Mouse (Mus musculus): ENCODE data around the gene Gm47996. TPM values are rescaled to one million over a fixed set of nuclear protein-coding genes. Genes with fewer than 3 reads are reported as not detected.
A peak's percentile ranks its signal among the peaks of the same experiment; 100 is the strongest.

The Gm47996 gene
- total RNA-seq, 2 experiments from 2014 or later = not detected

DNA sequence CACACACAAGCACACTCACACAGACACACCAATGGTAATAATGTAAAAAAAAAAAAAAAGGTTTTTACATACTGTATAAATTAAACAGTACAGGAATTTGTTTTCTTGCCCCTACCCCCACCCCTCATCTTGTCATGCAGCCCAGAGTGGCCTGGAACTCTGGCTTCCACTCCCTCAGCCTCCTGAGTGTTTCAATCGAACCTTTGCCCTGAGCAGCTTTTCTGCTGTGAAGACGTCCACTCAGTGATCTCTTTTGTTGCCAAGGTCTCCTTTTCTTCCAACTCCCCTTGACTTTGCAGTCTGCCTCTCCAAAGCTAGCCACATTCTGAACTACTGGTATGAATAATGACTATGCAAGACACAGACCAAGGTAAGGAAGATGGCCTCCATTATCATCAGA is 35.9 kb downstream of the Gm47996 start:
- no peak for DNase-seq

DNA sequence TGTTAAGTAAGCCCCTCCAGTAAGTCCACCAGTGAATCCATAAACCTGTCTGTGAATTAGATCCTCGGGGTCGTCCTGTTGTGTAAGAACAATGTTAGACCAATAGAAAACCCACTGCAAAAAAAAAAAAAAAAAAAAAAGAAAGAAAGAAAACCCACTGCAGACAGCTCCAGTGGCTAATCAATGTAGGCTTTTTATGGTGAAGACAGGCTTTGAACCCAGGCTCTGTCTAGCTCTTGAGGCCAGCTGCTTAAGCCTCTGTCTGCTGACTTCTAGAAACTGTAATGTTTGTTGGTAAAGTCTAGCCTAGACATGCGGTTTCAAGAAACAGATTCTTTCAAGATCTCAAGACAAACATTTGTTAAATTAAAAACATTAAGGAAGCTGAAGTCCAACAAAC is 40.2 kb downstream of the Gm47996 start:
- DNase-seq = no peak

DNA sequence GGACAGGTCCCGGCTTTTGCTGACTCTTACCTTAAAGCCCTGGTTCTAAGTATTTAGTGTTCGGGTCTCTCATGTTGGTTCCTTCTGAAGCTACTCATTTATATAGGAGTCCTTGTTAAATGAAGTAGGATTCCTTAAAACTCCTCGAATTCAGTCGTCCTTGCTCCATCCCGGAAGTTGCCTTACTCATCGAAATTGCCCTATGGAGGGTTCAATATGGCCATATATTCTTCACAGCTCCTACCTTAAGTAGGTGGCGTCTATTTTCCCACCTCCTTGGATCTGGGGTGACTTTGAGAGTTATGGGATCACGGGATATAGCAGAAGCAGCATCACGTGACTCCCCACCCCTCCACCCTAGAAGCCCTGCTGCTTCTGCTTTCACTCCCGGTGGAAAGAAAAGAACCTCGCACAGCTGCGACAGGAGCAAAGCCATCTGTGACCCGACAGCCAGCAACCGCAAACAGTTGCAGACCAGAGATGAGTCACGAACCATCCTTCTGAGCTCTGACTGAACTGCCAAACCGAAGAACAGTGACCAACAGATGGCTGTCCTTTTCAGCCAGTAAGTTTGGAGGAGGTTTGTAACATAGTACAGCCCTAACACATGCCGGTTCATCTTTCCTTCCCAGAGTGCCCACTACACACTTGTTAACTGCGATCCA is 40.7 kb downstream of the Gm47996 start:
- peak; percentile 54 for DNase-seq

DNA sequence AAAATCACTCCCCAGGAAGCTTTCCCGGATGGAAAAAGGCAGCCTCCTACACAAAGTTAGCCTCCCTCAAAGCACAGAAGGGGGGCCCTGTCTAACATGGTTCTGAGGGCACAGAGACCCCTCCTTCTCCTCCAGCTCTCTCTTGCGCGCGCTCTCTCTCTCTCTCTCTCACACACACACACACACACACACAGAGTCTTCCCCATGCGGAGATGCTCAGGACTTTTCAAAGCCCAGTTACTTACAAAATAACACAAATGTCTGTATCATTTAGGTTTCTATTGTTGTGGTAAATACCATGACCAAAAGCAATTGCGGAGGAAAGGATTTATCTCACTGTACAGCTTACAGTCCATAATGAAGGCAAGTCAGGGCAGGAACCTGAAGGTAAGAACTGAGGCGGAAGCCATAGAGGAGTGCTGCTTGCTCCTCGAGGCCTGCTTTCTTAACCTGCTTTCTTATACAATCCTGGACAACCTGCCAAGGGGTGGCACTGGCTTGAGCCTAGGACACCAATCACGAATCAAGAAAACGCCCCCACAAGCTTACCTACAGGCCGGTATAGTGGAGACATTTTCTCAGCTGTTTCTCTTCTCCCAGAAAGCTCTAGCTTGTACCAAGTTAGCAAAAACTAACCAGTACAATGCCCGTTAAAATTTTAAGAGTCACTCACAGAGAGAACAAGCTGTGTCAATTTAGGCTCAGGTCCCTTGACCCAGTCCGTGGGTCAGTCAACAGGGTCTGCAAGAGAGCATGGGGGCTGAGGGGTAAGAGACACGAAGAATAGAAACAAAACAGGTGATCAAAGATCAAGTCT is 41.5 kb downstream of the Gm47996 start:
- no peak for DNase-seq

DNA sequence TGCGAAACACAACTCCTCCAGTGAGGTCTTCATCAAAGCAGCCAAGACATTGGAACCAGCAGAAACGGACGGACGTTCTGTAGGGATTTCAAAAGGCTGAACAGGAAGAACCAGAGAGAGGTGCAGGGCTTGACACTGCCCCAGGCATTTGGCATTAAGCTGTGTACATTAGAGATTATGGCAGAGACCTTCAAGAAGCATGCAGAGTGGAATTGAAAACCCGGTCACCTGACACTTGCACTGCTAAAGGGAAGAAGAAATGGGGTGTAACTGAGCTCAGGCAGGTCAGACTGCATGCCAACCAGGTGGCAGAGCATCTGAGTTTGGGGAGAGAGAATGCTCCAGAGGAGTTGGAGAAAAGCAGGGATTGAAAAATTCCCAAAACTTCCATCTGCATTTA is 45.5 kb downstream of the Gm47996 start:
- DNase-seq = no peak

DNA sequence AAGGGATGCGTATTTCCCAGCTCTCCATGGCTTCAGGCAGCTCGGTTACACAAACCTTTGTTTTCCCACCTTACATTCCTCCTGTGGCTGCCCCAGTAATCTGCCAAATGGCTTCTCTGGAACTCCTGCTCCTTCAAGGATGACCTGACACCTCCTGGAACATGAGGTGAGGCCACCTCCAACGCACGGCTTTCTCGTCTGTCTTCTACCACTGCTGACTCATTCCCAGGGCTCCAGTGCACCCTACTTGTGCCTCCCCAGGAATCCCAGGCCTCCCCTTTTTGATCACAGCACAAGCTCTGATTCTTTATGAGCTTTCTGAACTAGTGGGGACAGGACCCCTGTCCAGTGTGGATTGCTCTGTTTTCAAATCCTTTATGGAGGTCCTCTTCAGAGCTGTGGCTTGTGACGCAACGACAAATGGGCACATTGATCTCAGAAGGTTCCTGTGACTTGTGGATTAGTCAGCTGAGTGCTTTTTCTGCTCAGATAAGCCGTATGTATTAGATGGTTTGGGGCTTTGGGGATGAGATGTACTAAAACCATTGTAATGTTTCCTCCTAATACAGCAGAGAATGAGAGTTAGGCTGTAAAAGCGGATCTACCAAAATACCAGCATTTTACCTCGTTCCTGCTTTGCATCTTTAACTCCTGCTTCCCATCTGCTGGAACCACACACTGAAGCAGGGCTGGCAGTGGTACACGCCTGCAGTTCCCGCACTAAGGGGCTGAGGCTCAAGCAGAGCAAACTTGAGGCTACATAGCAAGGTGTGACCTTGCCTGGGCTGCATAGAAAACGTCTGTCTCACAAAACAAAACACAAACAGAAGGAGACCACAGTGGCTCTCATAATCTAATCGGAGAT is 48.4 kb downstream of the Gm47996 start:
- no peak for DNase-seq

DNA sequence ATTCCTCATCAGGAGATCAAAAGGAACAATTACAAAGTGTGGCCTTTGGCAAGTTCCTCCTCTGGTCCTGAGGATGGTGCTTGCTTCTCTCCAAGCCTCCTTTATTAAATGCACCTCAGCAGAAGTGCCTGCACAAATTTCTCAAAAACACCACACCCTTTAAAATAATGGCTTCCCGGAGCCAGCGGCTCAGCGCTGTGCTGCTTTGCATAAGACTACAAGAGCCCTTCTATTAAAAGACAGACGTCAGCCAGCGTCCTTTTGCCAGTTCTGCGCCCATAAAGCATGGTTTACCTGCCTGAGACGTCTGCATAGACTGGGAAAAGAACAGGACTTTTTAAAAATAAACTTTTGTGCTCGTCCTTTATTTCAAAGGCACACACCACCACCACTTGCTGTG is 49.1 kb downstream of the Gm47996 start:
- no peak for DNase-seq

Other genes with a start within 250 kb of the Gm47996 start
- 10 to 100 TPM; 10.3 to 13.1 TPM for gene Hmcn1, start 216.7 kb upstream of the Gm47996 start, total RNA-seq (2021)
- under 1 TPM in 1 of 2 experiments, not detected in 1; 0.16 TPM for gene Gm47985, start 27.6 kb upstream of the Gm47996 start, total RNA-seq (2021)
- gene Gm8947, start 17.8 kb upstream of the Gm47996 start, total RNA-seq (2021) = not detected
- gene Gm47995, start 11.7 kb upstream of the Gm47996 start, total RNA-seq (2021) = not detected
- not detected for gene 3110040M04Rik, start 6.0 kb upstream of the Gm47996 start, total RNA-seq (2021)
- gene Ivns1abp, start 134.3 kb downstream of the Gm47996 start, total RNA-seq (2021) = 100 to 1,000 TPM; 107 to 127 TPM
- 1 to 10 TPM; 6.2 to 8.6 TPM for gene Swt1, start 218.3 kb downstream of the Gm47996 start, total RNA-seq (2021)
- gene Trmt1l, start 218.4 kb downstream of the Gm47996 start, total RNA-seq (2021) = 10 to 100 TPM; 10.0 to 14.0 TPM

Data from gastrocnemius, postnatal 10 days (tissue).